Mouse (Mus musculus) heart, embryonic 13.5 days (tissue): ENCODE measurements around the gene Vcl. TPM values are rescaled to one million over a fixed set of nuclear protein-coding genes. Genes with fewer than 3 reads are reported as not detected.

Source experiments
- ATAC-seq: fragments of 200-750 bp; cut with Nextera tagmentation; 2 replicates; pipeline ENCODE4 v1.8.0; 2017; ENCODE audit warnings: moderate TSS enrichment; ENCODE audit not compliant: insufficient number of reproducible peaks, low FRiP score, low TSS enrichment; ENCODE audit errors: extremely low read depth
- H3K27ac ChIP-seq: fragments of 300-500 bp; sonication (generic); replicated peaks from 2 replicates; pipeline ENCODE4 v1.5.1; 2015; ENCODE audit warnings: moderate library complexity, mild to moderate bottlenecking, inconsistent platforms
- H3K27me3 ChIP-seq: fragments of 300-500 bp; sonication (generic); replicated peaks from 2 replicates; pipeline ENCODE4 v1.6.1; 2015; ENCODE audit warnings: mild to moderate bottlenecking, inconsistent platforms
- H3K36me3 ChIP-seq: fragments of 300-500 bp; sonication (generic); 2 replicates; pipeline ENCODE4 v1.6.1; 2015; ENCODE audit warnings: mild to moderate bottlenecking, inconsistent platforms
- H3K4me1 ChIP-seq: fragments of 300-500 bp; sonication (generic); 2 replicates; pipeline ENCODE4 v1.6.1; 2015; ENCODE audit warnings: inconsistent platforms
- H3K4me2 ChIP-seq: fragments of 300-500 bp; sonication (generic); 2 replicates; pipeline ENCODE4 v1.6.1; 2015; ENCODE audit warnings: inconsistent platforms, mild to moderate bottlenecking, moderate library complexity
- H3K4me3 ChIP-seq: fragments of 300-500 bp; sonication (generic); 2 replicates; pipeline ENCODE4 v1.5.1; 2015; ENCODE audit warnings: moderate library complexity, mild to moderate bottlenecking, inconsistent platforms
- H3K9ac ChIP-seq: fragments of 300-500 bp; sonication (generic); 2 replicates; pipeline ENCODE4 v1.6.1; 2015; ENCODE audit warnings: inconsistent platforms, mild to moderate bottlenecking, moderate library complexity
- H3K9me3 ChIP-seq: fragments of 300-500 bp; sonication (generic); 2 replicates; pipeline ENCODE4 v1.6.1; 2016; ENCODE audit warnings: inconsistent platforms
- WGBS: fragments of 180-500 bp; shearing (Covaris S2); methylation state at CpG from one replicate; pipeline ENCODE4 v1.1.7; 2015; ENCODE audit warnings: mixed read lengths; 5-methylcytosine and 5-hydroxymethylcytosine counted together
- polyA plus RNA-seq: library from polyadenylated mRNA; unstranded; fragments of >200 nt; fragmentation: Nextera tagmentation; extraction: Ambion mirVana; gene quantifications from 2 replicates; pipeline ENCODE4 v1.2.1, GENCODE M21; 2015

The Vcl gene
- polyA plus RNA-seq, 1 experiment from 2014 or later = 69.8 TPM

DNA sequence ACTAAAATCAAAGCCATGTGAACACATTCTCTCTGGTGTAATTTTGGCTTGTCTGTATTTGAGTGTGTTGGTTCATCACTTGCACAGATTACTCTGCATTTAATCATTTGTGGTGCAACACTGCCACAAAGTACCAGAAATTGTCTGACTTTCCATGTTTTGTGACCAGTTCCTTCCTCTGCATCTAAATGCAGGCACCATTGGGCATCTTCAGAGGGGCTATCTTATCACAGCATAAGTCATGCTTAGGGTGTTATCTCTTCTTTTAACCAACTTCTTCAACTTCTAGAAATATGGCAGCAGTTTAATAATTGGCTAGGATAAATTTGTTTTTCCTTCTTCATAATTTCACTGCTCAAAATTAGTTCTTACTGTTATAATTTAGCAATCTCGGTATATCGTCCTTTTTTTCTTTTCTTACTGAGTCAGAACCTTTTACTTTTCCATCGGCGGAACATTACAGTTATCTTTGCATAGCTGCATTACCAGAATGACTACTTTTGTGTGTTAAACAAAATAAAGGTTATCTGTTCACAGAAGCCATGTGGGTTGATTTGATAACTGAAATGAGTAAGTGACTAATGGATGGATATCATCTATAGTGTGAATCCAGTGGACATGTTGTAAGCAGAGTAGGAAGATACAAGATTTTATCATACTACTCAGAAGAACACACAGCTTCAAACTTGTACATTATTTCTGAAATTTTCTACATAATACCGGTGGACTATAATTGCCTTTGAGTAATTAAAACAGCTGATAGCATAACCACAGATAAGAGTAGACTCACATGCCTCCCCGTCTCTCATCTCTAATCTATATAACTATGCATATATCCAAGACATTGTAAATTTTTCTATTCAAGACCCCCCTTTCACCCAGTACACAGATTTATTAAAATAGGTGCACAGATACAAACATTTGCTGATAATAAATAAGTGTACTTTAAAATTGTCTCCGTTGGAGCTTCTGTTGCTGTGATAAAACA is 12.3 kb upstream of the Vcl start:
- Histone ChIP-seq H3K4me3 (no peak overlapping the region), H3K9me3 (no peaks in the 10 kb centered on the region), H3K36me3 (no peaks in the 10 kb centered on the region), H3K27ac (no peak overlapping the region), H3K4me2 (no peak overlapping the region), H3K4me1 (no peaks in the 10 kb centered on the region), H3K27me3 (no peaks in the 10 kb centered on the region), H3K9ac (no peak overlapping the region)
- 78% methylated on average over 7 of the region's 7 CpGs for WGBS
- no peak for ATAC-seq

- H3K9me3 ChIP-seq = no peaks in the 10 kb centered on the region
- H3K36me3 ChIP-seq = no peaks in the 10 kb centered on the region
- H3K4me2 ChIP-seq = no peak overlapping the region
- 76% methylated on average over 5 of the region's 5 CpGs for WGBS
- H3K9ac ChIP-seq = no peak overlapping the region
- ATAC-seq = no peak
- H3K4me3 ChIP-seq = no peak overlapping the region
- H3K27me3 ChIP-seq = no peaks in the 10 kb centered on the region
- H3K27ac ChIP-seq = no peak overlapping the region
- H3K4me1 ChIP-seq = 0 out of 2 replicates have a peak, but pooled peaks cover 5% of the 10 kb centered on the region
Measured at GRCm38 (mm10) chr14:20924071-20924789, 5.0 kb upstream of the Vcl start.

GRCm38 (mm10) chr14:20927470-20928307 is 1.5 kb upstream of the Vcl start:
- H3K9ac ChIP-seq = no peak overlapping the region
- ATAC-seq = no peak
- 73% methylated on average over 4 of the region's 4 CpGs for WGBS
- no peaks in the 10 kb centered on the region for H3K27me3 ChIP-seq
- H3K4me2 ChIP-seq = no peak overlapping the region
- H3K4me1 ChIP-seq = peaks cover 33% of the 10 kb centered on the region
- no peaks in the 10 kb centered on the region for H3K9me3 ChIP-seq
- H3K36me3 ChIP-seq = no peaks in the 10 kb centered on the region
- H3K27ac ChIP-seq = no peak overlapping the region
- H3K4me3 ChIP-seq = no peak overlapping the region

DNA sequence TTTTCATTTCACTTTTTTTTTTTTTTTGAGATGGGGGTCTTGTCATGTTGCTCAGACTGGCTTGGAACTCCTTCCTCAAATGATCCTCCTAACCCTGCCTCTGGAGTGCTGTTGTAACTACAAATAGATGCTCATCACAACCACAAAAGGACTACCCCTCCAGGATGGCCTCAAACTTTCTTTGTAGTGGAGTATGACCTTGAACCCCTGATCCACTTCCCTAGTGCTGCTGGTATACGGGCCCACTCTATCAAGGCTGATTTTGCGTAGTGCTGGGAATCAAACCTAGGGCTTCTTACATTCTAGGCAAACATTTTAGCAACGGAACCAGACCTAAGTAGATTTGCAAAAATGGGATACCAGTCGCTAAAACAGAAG is 901 bp upstream of the Vcl start:
- peaks cover 39% of the 10 kb centered on the region for H3K4me1 ChIP-seq
- peak overlapping the region; percentile 82 for H3K9ac ChIP-seq
- peak overlapping the region; percentile 73 for H3K4me2 ChIP-seq
- 21% methylated on average over 4 of the region's 4 CpGs for WGBS
- peak overlapping the region; percentile 95 for H3K4me3 ChIP-seq
- H3K27me3 ChIP-seq = no peaks in the 10 kb centered on the region
- peak overlapping the region; percentile 68 for H3K27ac ChIP-seq
- no peaks in the 10 kb centered on the region for H3K9me3 ChIP-seq
- H3K36me3 ChIP-seq = no peaks in the 10 kb centered on the region
- ATAC-seq = no peak

- under 1% methylated on average over 19 of the region's 19 CpGs for WGBS
- H3K4me2 ChIP-seq = peak overlapping the region; percentile 92
- H3K9ac ChIP-seq = peak overlapping the region; percentile 95
- H3K4me1 ChIP-seq = peaks cover 53% of the 10 kb centered on the region
- H3K4me3 ChIP-seq = peak overlapping the region; percentile 95
- H3K9me3 ChIP-seq = no peaks in the 10 kb centered on the region
- no peaks in the 10 kb centered on the region for H3K36me3 ChIP-seq
- no peaks in the 10 kb centered on the region for H3K27me3 ChIP-seq
- H3K27ac ChIP-seq = peak overlapping the region; percentile 95
- no peak for ATAC-seq
Measured at GRCm38 (mm10) chr14:20929814-20930434, 726 bp downstream of the Vcl start.

- ATAC-seq = no peak
- Histone ChIP-seq H3K9ac (peak overlapping the region; percentile 95), H3K4me3 (peak overlapping the region; percentile 95), H3K4me1 (peaks cover 61% of the 10 kb centered on the region), H3K27ac (peak overlapping the region; percentile 95), H3K36me3 (no peaks in the 10 kb centered on the region), H3K4me2 (peak overlapping the region; percentile 92), H3K27me3 (no peaks in the 10 kb centered on the region), H3K9me3 (no peaks in the 10 kb centered on the region)
- 8% methylated on average over 7 of the region's 8 CpGs for WGBS
Measured at GRCm38 (mm10) chr14:20930481-20931391, 1.5 kb downstream of the Vcl start.

DNA sequence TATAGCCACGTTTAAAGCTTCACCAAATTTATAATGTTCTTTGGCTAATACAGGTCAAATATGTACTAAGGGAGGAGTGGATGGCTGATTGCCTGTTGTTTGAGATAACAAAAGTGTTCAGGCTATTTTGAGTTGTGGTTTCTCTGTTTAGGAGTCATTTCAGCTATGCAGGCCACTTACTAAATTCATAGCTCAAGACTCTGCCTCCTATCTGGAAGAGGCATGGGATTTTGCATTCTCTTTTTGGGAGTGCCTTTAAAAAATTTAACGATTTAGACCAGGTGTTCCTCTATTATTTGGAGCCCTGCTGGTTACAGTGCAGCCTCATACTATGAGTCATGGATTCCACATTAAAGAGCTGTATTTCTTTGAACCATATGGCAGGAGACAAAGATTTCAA is 9.2 kb downstream of the Vcl start:
- Histone ChIP-seq H3K27me3 (no peaks in the 10 kb centered on the region), H3K4me3 (peak overlapping the region; percentile 15; the same call in 1 of the 2 replicates), H3K4me1 (peaks cover 85% of the 10 kb centered on the region), H3K36me3 (no peaks in the 10 kb centered on the region), H3K9ac (peak overlapping the region; percentile 54; the same call in 1 of the 2 replicates), H3K27ac (peak overlapping the region; percentile 77), H3K9me3 (no peaks in the 10 kb centered on the region), H3K4me2 (peak overlapping the region; percentile 60)
- WGBS = 18% methylated on average over 2 of the region's 2 CpGs
- no peak for ATAC-seq

- no peak for ATAC-seq
- Histone ChIP-seq H3K9ac (peak overlapping the region; percentile 54; the same call in 1 of the 2 replicates), H3K4me1 (peaks cover 80% of the 10 kb centered on the region), H3K4me2 (peak overlapping the region; percentile 60), H3K27me3 (no peaks in the 10 kb centered on the region), H3K4me3 (no peak overlapping the region; the same call in 1 of the 2 replicates), H3K9me3 (no peaks in the 10 kb centered on the region), H3K27ac (peak overlapping the region; percentile 77), H3K36me3 (no peaks in the 10 kb centered on the region)
- WGBS = 0% methylated on average over 1 of the region's 1 CpGs
Measured at GRCm38 (mm10) chr14:20938860-20939259, 9.7 kb downstream of the Vcl start.

- WGBS = 83% methylated on average over 2 of the region's 2 CpGs
- peaks cover 36% of the 10 kb centered on the region for H3K4me1 ChIP-seq
- ATAC-seq = no peak
- no peak overlapping the region for H3K27ac ChIP-seq
- H3K36me3 ChIP-seq = no peaks in the 10 kb centered on the region
- no peaks in the 10 kb centered on the region for H3K9me3 ChIP-seq
- no peaks in the 10 kb centered on the region for H3K27me3 ChIP-seq
- no peak overlapping the region for H3K4me3 ChIP-seq
- no peak overlapping the region for H3K9ac ChIP-seq
- no peak overlapping the region for H3K4me2 ChIP-seq
Measured at GRCm38 (mm10) chr14:20945296-20945695, 16.1 kb downstream of the Vcl start.

- Histone ChIP-seq H3K9me3 (no peaks in the 10 kb centered on the region), H3K4me1 (peaks cover 33% of the 10 kb centered on the region), H3K4me2 (no peak overlapping the region), H3K9ac (no peak overlapping the region), H3K4me3 (no peak overlapping the region), H3K27ac (no peak overlapping the region), H3K36me3 (peaks cover 9% of the 10 kb centered on the region), H3K27me3 (no peaks in the 10 kb centered on the region)
- no peak for ATAC-seq
Measured at GRCm38 (mm10) chr14:20956021-20956420, 26.8 kb downstream of the Vcl start.
